Mouse (Mus musculus) spleen, adult 2 months (tissue): ENCODE data around the gene Haus6.

ENCODE experiments used
- CTCF ChIP-seq: fragments of 200-500 bp; IDR thresholded peaks from 2 replicates; pipeline ENCODE4 v1.5.1; 2011; ENCODE audit warnings: mild to moderate bottlenecking, inconsistent platforms; ENCODE audit not compliant: insufficient read depth, insufficient read length, insufficient replicate concordance; ENCODE audit errors: extremely low read depth
- POLR2A ChIP-seq: fragments of 200-500 bp; IDR thresholded peaks from 2 replicates; pipeline ENCODE4 v1.6.1; 2011; ENCODE audit warnings: low read depth, low read length, inconsistent platforms

DNA sequence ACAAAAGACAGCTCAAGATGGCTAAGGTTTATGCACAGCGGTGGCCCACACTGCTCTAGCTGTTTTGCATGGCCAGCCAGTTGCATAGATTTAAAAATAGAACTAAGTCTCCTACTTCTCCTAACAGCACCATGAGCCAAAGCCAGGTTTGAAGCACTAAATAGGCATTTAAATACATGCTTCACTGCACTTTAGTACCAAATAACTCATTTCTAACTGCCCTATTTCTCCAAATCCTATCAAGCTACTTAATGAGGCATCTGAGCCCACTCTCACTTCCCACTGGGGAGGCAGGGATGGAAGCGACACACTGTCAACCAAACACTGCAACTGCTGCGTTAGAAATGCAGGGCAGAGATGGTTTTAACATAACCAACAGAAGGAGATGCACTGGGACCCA lies 67.9 kb downstream of the Haus6 start:
- TF ChIP-seq CTCF (no peak), POLR2A (no peak)
